Mouse (Mus musculus) lung, embryonic 16.5 days (tissue): ENCODE results near the gene Gadd45gip1. TPM values are rescaled to one million over a fixed set of nuclear protein-coding genes. Genes with fewer than 3 reads are reported as not detected.

Source experiments
- ATAC-seq: fragments of 200-750 bp; cut with Nextera tagmentation; 2 replicates; pipeline ENCODE4 v1.8.0; 2017; ENCODE audit warnings: low read depth, mild to moderate bottlenecking, moderate library complexity
- H3K27ac ChIP-seq: fragments of 300-500 bp; sonication (generic); 2 replicates; pipeline ENCODE4 v1.5.1; 2014; ENCODE audit warnings: mild to moderate bottlenecking, control low read depth, low read length
- H3K27me3 ChIP-seq: fragments of 300-500 bp; sonication (generic); 2 replicates; pipeline ENCODE4 v1.6.1; 2014; ENCODE audit warnings: low read depth, low read length, mixed read lengths; ENCODE audit not compliant: control insufficient read depth, insufficient read depth
- H3K36me3 ChIP-seq: fragments of 300-500 bp; sonication (generic); 2 replicates; pipeline ENCODE4 v1.6.1; 2014; ENCODE audit warnings: low read length; ENCODE audit not compliant: control insufficient read depth, insufficient read depth
- H3K4me1 ChIP-seq: fragments of 300-500 bp; sonication (generic); replicated peaks from 2 replicates; pipeline ENCODE4 v1.6.1; 2014; ENCODE audit warnings: low read length, mixed read lengths; ENCODE audit not compliant: control insufficient read depth, insufficient read depth
- H3K4me2 ChIP-seq: fragments of 300-500 bp; sonication (generic); 2 replicates; pipeline ENCODE4 v1.6.1; 2014; ENCODE audit warnings: low read depth, low read length, control low read depth
- H3K4me3 ChIP-seq: fragments of 300-500 bp; sonication (generic); 2 replicates; pipeline ENCODE4 v1.5.1; 2014; ENCODE audit warnings: mild to moderate bottlenecking, low read length, control low read depth
- H3K9ac ChIP-seq: fragments of 300-500 bp; sonication (generic); 2 replicates; pipeline ENCODE4 v1.6.1; 2014; ENCODE audit warnings: low read length, control low read depth
- H3K9me3 ChIP-seq: fragments of 300-500 bp; sonication (generic); 2 replicates; pipeline ENCODE4 v1.6.1; 2016; ENCODE audit warnings: low read length; ENCODE audit not compliant: control insufficient read depth
- WGBS: fragments of 180-500 bp; shearing (Covaris S2); extraction: QIAGEN DNeasy Blood & Tissue Kit; methylation state at CpG from one replicate; pipeline ENCODE4 v1.1.7; 2014; 5-methylcytosine and 5-hydroxymethylcytosine counted together
- polyA plus RNA-seq: library from polyadenylated mRNA; unstranded; fragments of >200 nt; fragmentation: Nextera tagmentation; extraction: Ambion mirVana; gene quantifications from 2 replicates; pipeline ENCODE4 v1.2.1, GENCODE M21; 2015

The Gadd45gip1 gene
- polyA plus RNA-seq, 1 experiment from 2014 or later: 43.0 TPM

GRCm38 (mm10) chr8:84834866-84835855, 3.8 kb downstream of the Gadd45gip1 start:
- Histone ChIP-seq H3K27ac (peak overlapping the region; percentile 37), H3K27me3 (no peaks in the 10 kb centered on the region), H3K4me2 (no peak overlapping the region), H3K9ac (peak overlapping the region; percentile 36; the same call in 1 of the 2 replicates), H3K9me3 (no peaks in the 10 kb centered on the region), H3K4me1 (peaks cover 24% of the 10 kb centered on the region), H3K4me3 (no peak overlapping the region), H3K36me3 (peaks cover 29% of the 10 kb centered on the region; the same call in 1 of the 2 replicates)
- ATAC-seq: peak; percentile 65
- WGBS: 45% methylated on average over 10 of the region's 10 CpGs

GRCm38 (mm10) chr8:84837149-84837911, 6.0 kb downstream of the Gadd45gip1 start:
- Histone ChIP-seq H3K9ac (no peak overlapping the region), H3K9me3 (no peaks in the 10 kb centered on the region), H3K4me3 (no peak overlapping the region), H3K36me3 (peaks cover 38% of the 10 kb centered on the region), H3K4me2 (no peak overlapping the region), H3K27me3 (no peaks in the 10 kb centered on the region), H3K27ac (no peak overlapping the region), H3K4me1 (peaks cover 24% of the 10 kb centered on the region)
- WGBS: 46% methylated on average over 8 of the region's 8 CpGs
- ATAC-seq: no peak

GRCm38 (mm10) chr8:84837912-84838470, 6.7 kb downstream of the Gadd45gip1 start:
- H3K9ac ChIP-seq: no peak overlapping the region
- no peak overlapping the region for H3K4me3 ChIP-seq
- peaks cover 24% of the 10 kb centered on the region for H3K4me1 ChIP-seq
- H3K4me2 ChIP-seq: no peak overlapping the region
- peaks cover 44% of the 10 kb centered on the region for H3K36me3 ChIP-seq
- no peaks in the 10 kb centered on the region for H3K27me3 ChIP-seq
- H3K27ac ChIP-seq: no peak overlapping the region
- WGBS: 75% methylated on average over 15 of the region's 15 CpGs
- H3K9me3 ChIP-seq: no peaks in the 10 kb centered on the region
- no peak for ATAC-seq

DNA sequence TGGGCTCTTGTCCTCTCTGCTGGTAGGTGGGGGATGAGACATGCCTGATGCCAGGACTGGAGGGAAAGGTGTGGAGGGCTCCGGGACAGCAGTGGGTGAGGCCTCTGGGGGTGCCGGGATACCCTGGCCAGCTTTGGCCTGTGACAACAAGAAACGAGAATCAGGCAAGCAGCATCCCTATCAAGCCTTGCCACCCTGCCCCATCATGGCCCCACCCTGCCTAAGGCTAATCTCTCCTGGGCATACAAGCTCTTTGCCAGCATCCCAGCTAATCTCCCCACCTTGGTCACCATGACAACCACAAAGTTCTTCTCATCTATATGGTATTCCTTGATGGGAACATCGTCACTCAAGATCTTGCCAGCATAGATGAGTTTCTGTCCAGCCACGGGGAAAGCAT, 7.2 kb downstream of the Gadd45gip1 start:
- Histone ChIP-seq H3K4me3 (no peak overlapping the region), H3K36me3 (peaks cover 50% of the 10 kb centered on the region), H3K9ac (no peak overlapping the region), H3K27ac (no peak overlapping the region), H3K4me2 (no peak overlapping the region), H3K27me3 (no peaks in the 10 kb centered on the region), H3K9me3 (no peaks in the 10 kb centered on the region), H3K4me1 (peaks cover 29% of the 10 kb centered on the region)
- no peak for ATAC-seq
- 80% methylated on average over 5 of the region's 5 CpGs for WGBS

DNA sequence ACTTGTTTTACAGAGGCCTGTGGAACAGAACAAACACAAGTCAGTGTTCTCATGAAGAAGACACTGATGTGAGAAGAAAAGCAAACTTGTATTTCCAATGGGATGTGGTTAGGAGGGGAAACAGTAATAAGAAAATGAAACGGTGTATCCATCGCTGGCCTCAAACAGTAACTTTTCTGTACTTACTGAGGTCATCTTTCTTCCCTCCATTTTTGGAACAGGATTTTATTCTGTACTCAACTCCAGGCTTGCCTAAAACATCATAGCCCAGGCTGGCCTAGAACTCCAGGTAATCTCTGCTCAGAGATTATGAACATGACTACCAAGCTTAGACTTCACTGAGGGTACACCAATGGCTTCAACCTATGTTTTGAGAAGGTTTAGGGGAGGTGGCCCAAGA, 8.1 kb downstream of the Gadd45gip1 start:
- Histone ChIP-seq H3K4me1 (peaks cover 33% of the 10 kb centered on the region), H3K4me2 (peak overlapping the region; percentile 51), H3K27me3 (no peaks in the 10 kb centered on the region), H3K9ac (peak overlapping the region; percentile 82), H3K4me3 (peak overlapping the region; percentile 74), H3K27ac (no peak overlapping the region), H3K36me3 (peaks cover 54% of the 10 kb centered on the region), H3K9me3 (no peaks in the 10 kb centered on the region)
- no peak for ATAC-seq
- 78% methylated on average over 2 of the region's 2 CpGs for WGBS

- peaks cover 34% of the 10 kb centered on the region for H3K4me1 ChIP-seq
- H3K9me3 ChIP-seq: no peaks in the 10 kb centered on the region
- peak overlapping the region; percentile 80 for H3K27ac ChIP-seq
- H3K4me2 ChIP-seq: peak overlapping the region; percentile 51
- H3K27me3 ChIP-seq: no peaks in the 10 kb centered on the region
- peaks cover 57% of the 10 kb centered on the region for H3K36me3 ChIP-seq
- H3K9ac ChIP-seq: peak overlapping the region; percentile 82
- WGBS: 1% methylated on average over 7 of the region's 7 CpGs
- ATAC-seq: no peak
- H3K4me3 ChIP-seq: peak overlapping the region; percentile 74
Measured at GRCm38 (mm10) chr8:84839875-84840247, 8.5 kb downstream of the Gadd45gip1 start.

DNA sequence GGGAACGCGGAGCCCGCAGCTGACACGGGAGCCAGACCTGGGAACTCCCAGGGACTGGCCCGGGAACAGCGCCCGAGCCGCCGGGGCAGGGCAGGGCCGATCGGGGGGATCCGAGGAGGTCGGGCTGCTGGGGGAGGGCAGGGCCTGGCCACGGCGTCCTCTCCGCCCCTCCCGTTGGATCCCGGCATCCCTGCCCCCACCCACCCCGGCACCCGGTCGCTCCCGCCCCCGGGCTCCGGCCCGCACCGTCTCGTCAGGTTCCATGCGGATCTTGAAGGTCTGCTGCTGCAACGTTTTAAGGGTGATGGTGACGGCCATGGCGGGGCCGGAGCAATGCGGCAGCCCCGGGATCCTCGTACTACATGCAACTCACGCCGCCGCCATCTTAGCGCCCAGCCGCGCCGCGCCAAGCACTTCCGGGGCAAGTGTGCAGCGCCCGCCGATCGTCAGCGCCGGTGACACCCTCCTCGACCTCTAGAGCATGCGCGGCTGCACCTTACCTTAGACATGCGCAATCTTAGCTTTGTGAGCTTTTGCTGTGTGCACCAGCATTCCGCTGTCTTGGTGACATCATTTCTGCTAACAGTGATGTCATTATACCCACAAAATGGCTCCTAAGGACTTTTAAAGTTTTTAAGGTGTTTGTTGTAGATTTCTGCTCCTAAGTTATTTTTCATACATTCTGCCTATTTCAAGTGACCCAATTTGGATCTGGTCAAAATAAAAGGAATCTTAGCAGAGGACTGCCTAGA, 9.1 kb downstream of the Gadd45gip1 start, which contains the start of gene Rad23a:
TSS of gene Rad23a (minus strand) at position 418 of the 752 bp plus-strand sequence.
- WGBS: under 1% methylated on average over 54 of the region's 55 CpGs
- H3K27me3 ChIP-seq: no peaks in the 10 kb centered on the region
- H3K4me3 ChIP-seq: peak within 1 kb of the TSS; percentile 74
- H3K27ac ChIP-seq: peak within 1 kb of the TSS; percentile 80
- peaks cover 35% of the 10 kb centered on the region for H3K4me1 ChIP-seq
- peak within 1 kb of the TSS; percentile 82 for H3K9ac ChIP-seq
- peak; percentile 95 for ATAC-seq
- H3K4me2 ChIP-seq: peak within 1 kb of the TSS; percentile 51
- H3K9me3 ChIP-seq: no peaks in the 10 kb centered on the region
- H3K36me3 ChIP-seq: peaks cover 60% of the 10 kb centered on the region

GRCm38 (mm10) chr8:84841514-84841913, 10.2 kb downstream of the Gadd45gip1 start:
- H3K4me2 ChIP-seq: no peak overlapping the region

More at GRCm38 (mm10) chr8:84841514-84841913, 10.2 kb downstream of the Gadd45gip1 start:
- Histone ChIP-seq H3K27me3 (no peaks in the 10 kb centered on the region), H3K36me3 (peaks cover 58% of the 10 kb centered on the region), H3K4me3 (no peak overlapping the region), H3K27ac (no peak overlapping the region), H3K9me3 (no peaks in the 10 kb centered on the region), H3K9ac (no peak overlapping the region), H3K4me1 (peaks cover 30% of the 10 kb centered on the region)
- WGBS: 76% methylated on average over 1 of the region's 1 CpGs
- no peak for ATAC-seq
